Mouse (Mus musculus): Measurements from ENCODE around the gene Necab3. TPM values are rescaled to one million over a fixed set of nuclear protein-coding genes. Genes with fewer than 3 reads are reported as not detected.

Gene Necab3
- total and polyA plus RNA-seq, 2 experiments from 2014 or later, result 2.0 to 3.9 TPM

DNA sequence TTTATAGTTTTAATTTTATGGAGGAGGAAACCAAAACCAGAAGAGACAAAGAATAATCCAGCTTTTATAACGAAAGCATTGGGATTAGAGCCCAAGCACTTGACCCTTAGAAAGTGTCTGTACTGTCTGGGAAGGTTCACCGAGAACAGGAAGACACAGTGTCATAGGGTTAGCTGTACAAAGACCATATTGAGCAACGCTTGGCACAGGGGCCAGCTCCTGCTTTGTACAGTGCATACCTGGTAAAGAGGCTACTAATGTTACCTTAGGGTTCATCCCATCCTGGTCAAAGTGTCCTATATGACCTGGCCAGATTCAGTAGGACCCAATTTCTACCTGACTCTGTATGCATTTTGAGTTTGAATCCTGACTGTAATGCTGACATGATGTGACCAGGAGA is 42.6 kb upstream of the Necab3 start:
- no peaks in the 10 kb centered on the region for H3K36me3 ChIP-seq (replicated peaks; ENCODE audit: control insufficient read depth, insufficient read depth, low read length)
- H3K4me3 ChIP-seq (ENCODE audit: low read depth, low read length), result no peak overlapping the region
- H3K4me1 ChIP-seq (ENCODE audit: control insufficient read depth, insufficient read depth), result peaks cover 8% of the 10 kb centered on the region
- no peak overlapping the region for H3K9ac ChIP-seq (replicated peaks; ENCODE audit: low read depth, low read length)
- no peak overlapping the region for H3K27ac ChIP-seq (ENCODE audit: low read depth)
- 72% methylated on average over 3 of the region's 3 CpGs for WGBS
- DNase-seq (ENCODE audit: low spot score) (no peak), ATAC-seq (ENCODE audit: insufficient read depth, low read depth) (no peak)
- H3K27me3 ChIP-seq (ENCODE audit: control insufficient read depth, insufficient read depth, low read length), result no peaks in the 10 kb centered on the region
- no peak for TF ChIP-seq EP300 (IDR thresholded peaks at IDR 0.05; ENCODE audit: low read depth)
- TF ChIP-seq CTCF (IDR thresholded peaks at IDR 0.05; ENCODE audit: low read depth), result no peak
- H3K9me3 ChIP-seq (replicated peaks; ENCODE audit: control insufficient read depth, low read length), result no peaks in the 10 kb centered on the region
- H3K4me2 ChIP-seq (ENCODE audit: low read depth, low read length), result no peak overlapping the region

DNA sequence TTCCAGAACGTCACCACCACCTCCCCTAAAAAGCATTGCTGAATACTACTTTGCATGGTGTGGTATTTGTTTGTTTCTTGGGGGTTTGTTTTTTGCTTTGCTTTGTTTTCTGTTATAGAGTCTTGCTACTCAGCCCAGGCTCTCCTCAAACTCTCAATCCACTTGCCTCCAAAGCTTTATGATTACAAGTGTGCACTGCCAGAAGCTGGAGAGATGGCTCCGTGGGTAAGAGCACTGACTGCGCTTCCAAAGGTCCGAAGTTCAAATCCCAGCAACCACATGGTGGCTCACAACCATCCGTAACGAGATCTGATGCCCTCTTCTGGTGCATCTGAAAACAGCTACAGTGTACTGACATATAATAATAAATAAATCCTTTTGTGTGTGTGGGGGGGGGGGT is 41.9 kb upstream of the Necab3 start:
- TF ChIP-seq CTCF (IDR thresholded peaks at IDR 0.05; ENCODE audit: low read depth) (no peak), EP300 (IDR thresholded peaks at IDR 0.05; ENCODE audit: low read depth) (no peak)
- peaks cover 8% of the 10 kb centered on the region for H3K4me1 ChIP-seq (ENCODE audit: control insufficient read depth, insufficient read depth)
- no peaks in the 10 kb centered on the region for H3K36me3 ChIP-seq (replicated peaks; ENCODE audit: control insufficient read depth, insufficient read depth, low read length)
- ATAC-seq (ENCODE audit: insufficient read depth, low read depth) (no peak), DNase-seq (ENCODE audit: low spot score) (no peak)
- H3K9ac ChIP-seq (replicated peaks; ENCODE audit: low read depth, low read length), result no peak overlapping the region
- H3K9me3 ChIP-seq (replicated peaks; ENCODE audit: control insufficient read depth, low read length), result no peaks in the 10 kb centered on the region
- H3K4me3 ChIP-seq (ENCODE audit: low read depth, low read length), result no peak overlapping the region
- no peaks in the 10 kb centered on the region for H3K27me3 ChIP-seq (ENCODE audit: control insufficient read depth, insufficient read depth, low read length)
- no peak overlapping the region for H3K4me2 ChIP-seq (ENCODE audit: low read depth, low read length)
- no peak overlapping the region for H3K27ac ChIP-seq (ENCODE audit: low read depth)
- WGBS, result 71% methylated on average over 6 of the region's 6 CpGs

DNA sequence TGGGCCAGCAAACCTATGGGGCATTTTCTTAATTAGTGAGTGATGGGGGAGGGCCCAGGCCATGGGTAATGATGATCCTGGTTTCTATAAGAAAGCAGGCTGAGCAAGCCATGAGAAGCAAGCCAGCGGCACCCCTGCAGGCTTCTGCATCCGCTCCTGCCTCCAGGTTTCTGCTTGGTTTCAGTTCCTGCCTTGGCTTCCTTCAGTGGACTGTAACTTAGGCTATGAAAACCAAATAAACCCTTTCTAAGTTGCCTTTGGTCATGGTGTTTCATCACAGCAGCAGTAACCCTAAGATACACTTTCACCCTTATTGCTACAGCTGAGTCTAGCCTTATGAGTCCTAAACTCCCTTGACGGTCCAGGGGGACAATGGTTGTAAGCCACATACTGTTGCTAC is 38.7 kb upstream of the Necab3 start:
- no peaks in the 10 kb centered on the region for H3K4me1 ChIP-seq (ENCODE audit: control insufficient read depth, insufficient read depth)
- no peak overlapping the region for H3K4me2 ChIP-seq (ENCODE audit: low read depth, low read length)
- ATAC-seq (ENCODE audit: insufficient read depth, low read depth), result no peak
- no peaks in the 10 kb centered on the region for H3K27me3 ChIP-seq (ENCODE audit: control insufficient read depth, insufficient read depth, low read length)
- no peaks in the 10 kb centered on the region for H3K9me3 ChIP-seq (replicated peaks; ENCODE audit: control insufficient read depth, low read length)
- TF ChIP-seq EP300 (IDR thresholded peaks at IDR 0.05; ENCODE audit: low read depth), result no peak
- TF ChIP-seq CTCF (IDR thresholded peaks at IDR 0.05; ENCODE audit: low read depth), result no peak
- H3K36me3 ChIP-seq (replicated peaks; ENCODE audit: control insufficient read depth, insufficient read depth, low read length), result 0 out of 2 replicates have a peak, but pooled peaks cover 8% of the 10 kb centered on the region
- DNase-seq (ENCODE audit: low spot score), result no peak
- 87% methylated on average over 3 of the region's 3 CpGs for WGBS
- no peak overlapping the region for H3K4me3 ChIP-seq (ENCODE audit: low read depth, low read length)
- H3K9ac ChIP-seq (replicated peaks; ENCODE audit: low read depth, low read length), result no peak overlapping the region
- H3K27ac ChIP-seq (ENCODE audit: low read depth), result no peak overlapping the region

DNA sequence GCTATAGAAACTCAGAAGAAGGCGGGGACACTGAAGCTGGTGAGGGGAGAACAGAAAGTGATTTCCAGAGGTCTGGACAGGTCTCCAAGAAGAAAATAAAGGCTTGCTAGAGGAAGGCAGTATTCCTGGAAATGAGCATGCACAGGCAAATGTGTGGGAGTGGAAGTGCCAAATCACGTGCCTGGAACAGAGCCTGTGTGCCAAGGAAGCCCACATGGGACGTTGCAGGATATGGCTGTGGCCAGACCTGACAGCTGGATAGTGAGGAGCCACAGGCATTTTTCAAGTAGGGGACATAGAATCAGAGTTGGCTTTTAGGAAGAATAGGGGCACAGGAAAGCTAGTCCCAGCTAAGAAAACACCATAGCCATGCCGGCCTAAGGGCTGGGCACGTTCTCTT is 37.1 kb upstream of the Necab3 start:
- 0 out of 2 replicates have a peak, but pooled peaks cover 8% of the 10 kb centered on the region for H3K36me3 ChIP-seq (replicated peaks; ENCODE audit: control insufficient read depth, insufficient read depth, low read length)
- no peak overlapping the region for H3K4me2 ChIP-seq (ENCODE audit: low read depth, low read length)
- TF ChIP-seq CTCF (IDR thresholded peaks at IDR 0.05; ENCODE audit: low read depth) (no peak), EP300 (IDR thresholded peaks at IDR 0.05; ENCODE audit: low read depth) (no peak)
- H3K9ac ChIP-seq (replicated peaks; ENCODE audit: low read depth, low read length), result no peak overlapping the region
- H3K4me3 ChIP-seq (ENCODE audit: low read depth, low read length), result no peak overlapping the region
- DNase-seq (ENCODE audit: low spot score) (no peak), ATAC-seq (ENCODE audit: insufficient read depth, low read depth) (peak; percentile 57)
- WGBS, result 55% methylated on average over 5 of the region's 5 CpGs
- no peaks in the 10 kb centered on the region for H3K9me3 ChIP-seq (replicated peaks; ENCODE audit: control insufficient read depth, low read length)
- H3K27me3 ChIP-seq (ENCODE audit: control insufficient read depth, insufficient read depth, low read length), result no peaks in the 10 kb centered on the region
- H3K27ac ChIP-seq (ENCODE audit: low read depth), result no peak overlapping the region
- H3K4me1 ChIP-seq (ENCODE audit: control insufficient read depth, insufficient read depth), result no peaks in the 10 kb centered on the region

DNA sequence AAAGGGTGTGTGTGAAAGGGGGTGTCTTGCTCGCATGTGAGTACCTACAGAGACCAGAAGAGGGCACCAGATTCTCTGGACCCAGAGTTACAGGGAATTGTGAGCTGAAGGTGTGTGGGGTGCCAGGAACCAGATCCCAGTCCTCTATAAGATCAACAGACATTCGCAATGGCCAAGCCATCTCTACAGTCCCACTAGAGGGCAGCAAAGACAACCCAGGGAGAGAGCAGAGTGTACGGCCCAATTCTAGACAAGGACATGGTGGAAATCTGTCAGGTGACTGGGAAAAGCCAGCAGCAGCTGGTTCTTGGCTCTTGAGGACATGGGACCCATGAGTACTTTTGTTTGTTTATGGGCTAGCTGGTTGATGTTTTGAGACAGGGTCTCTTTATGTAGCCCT is 34.3 kb upstream of the Necab3 start:
- Histone ChIP-seq H3K27ac (ENCODE audit: low read depth) (no peak overlapping the region), H3K9ac (replicated peaks; ENCODE audit: low read depth, low read length) (no peak overlapping the region), H3K9me3 (replicated peaks; ENCODE audit: control insufficient read depth, low read length) (no peaks in the 10 kb centered on the region), H3K4me1 (ENCODE audit: control insufficient read depth, insufficient read depth) (peaks cover 3% of the 10 kb centered on the region; the same call in 1 of the 2 replicates), H3K4me2 (ENCODE audit: low read depth, low read length) (no peak overlapping the region), H3K4me3 (ENCODE audit: low read depth, low read length) (no peak overlapping the region), H3K36me3 (replicated peaks; ENCODE audit: control insufficient read depth, insufficient read depth, low read length) (0 out of 2 replicates have a peak, but pooled peaks cover 8% of the 10 kb centered on the region), H3K27me3 (ENCODE audit: control insufficient read depth, insufficient read depth, low read length) (no peaks in the 10 kb centered on the region)
- 69% methylated on average over 3 of the region's 3 CpGs for WGBS
- DNase-seq (ENCODE audit: low spot score) (no peak), ATAC-seq (ENCODE audit: insufficient read depth, low read depth) (no peak; the same call in 1 of the 2 replicates)
- TF ChIP-seq EP300 (IDR thresholded peaks at IDR 0.05; ENCODE audit: low read depth) (no peak), CTCF (IDR thresholded peaks at IDR 0.05; ENCODE audit: low read depth) (peak; percentile 57)

DNA sequence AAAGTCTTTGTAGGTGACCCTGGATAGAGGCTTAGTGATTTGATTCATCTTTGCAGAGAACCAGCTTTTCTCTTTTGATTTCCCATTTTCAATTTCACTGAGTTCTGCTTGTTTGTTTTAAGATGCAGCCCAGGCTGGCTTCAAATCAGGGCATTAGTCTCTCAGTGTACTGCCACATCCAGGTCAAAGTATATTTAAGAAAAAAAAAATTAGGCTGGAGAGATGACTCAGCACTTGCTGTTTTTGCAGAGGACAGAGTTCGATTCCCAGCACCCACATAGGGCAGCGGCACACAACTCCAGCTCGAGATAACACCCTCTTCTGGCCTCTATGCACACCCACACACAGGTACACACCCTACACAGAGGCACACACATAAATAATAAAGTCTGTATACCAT is 32.5 kb upstream of the Necab3 start:
- DNase-seq (ENCODE audit: low spot score), result no peak
- Histone ChIP-seq H3K4me3 (ENCODE audit: low read depth, low read length) (no peak overlapping the region), H3K27me3 (ENCODE audit: control insufficient read depth, insufficient read depth, low read length) (no peaks in the 10 kb centered on the region), H3K4me2 (ENCODE audit: low read depth, low read length) (no peak overlapping the region), H3K9me3 (replicated peaks; ENCODE audit: control insufficient read depth, low read length) (no peaks in the 10 kb centered on the region), H3K27ac (ENCODE audit: low read depth) (no peak overlapping the region), H3K9ac (replicated peaks; ENCODE audit: low read depth, low read length) (no peak overlapping the region), H3K36me3 (replicated peaks; ENCODE audit: control insufficient read depth, insufficient read depth, low read length) (peaks cover 17% of the 10 kb centered on the region; the same call in 1 of the 2 replicates), H3K4me1 (ENCODE audit: control insufficient read depth, insufficient read depth) (peaks cover 3% of the 10 kb centered on the region; the same call in 1 of the 2 replicates)
- ATAC-seq (ENCODE audit: insufficient read depth, low read depth), result no peak
- WGBS, result 86% methylated on average over 3 of the region's 3 CpGs
- TF ChIP-seq CTCF (IDR thresholded peaks at IDR 0.05; ENCODE audit: low read depth), result no peak
- TF ChIP-seq EP300 (IDR thresholded peaks at IDR 0.05; ENCODE audit: low read depth), result no peak
